Mouse (Mus musculus): ENCODE measurements around the gene Gna13.

Gna13 gene

DNA sequence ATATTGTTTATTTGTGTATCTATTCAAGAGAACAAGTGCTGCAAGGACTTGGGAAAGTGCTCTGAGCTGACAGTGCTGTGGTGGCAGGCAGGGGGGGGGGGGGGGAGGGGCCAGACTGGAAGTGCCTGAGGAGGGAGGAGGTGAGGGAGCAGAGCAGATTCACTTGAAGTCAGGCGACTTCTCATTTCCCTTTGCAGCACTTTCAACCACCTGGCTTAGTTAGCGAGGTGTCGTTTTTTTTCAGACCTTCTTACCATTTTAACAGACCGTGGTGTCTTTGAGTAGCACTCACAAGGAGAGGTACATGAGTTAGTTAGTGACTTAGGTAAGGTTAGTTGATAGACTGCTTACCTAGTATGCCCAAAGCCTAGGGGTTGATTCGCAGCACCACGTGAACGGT is 12.8 kb downstream of the Gna13 start:
- no peak for DNase-seq (ENCODE audit: low spot score in 2 of 2)

DNA sequence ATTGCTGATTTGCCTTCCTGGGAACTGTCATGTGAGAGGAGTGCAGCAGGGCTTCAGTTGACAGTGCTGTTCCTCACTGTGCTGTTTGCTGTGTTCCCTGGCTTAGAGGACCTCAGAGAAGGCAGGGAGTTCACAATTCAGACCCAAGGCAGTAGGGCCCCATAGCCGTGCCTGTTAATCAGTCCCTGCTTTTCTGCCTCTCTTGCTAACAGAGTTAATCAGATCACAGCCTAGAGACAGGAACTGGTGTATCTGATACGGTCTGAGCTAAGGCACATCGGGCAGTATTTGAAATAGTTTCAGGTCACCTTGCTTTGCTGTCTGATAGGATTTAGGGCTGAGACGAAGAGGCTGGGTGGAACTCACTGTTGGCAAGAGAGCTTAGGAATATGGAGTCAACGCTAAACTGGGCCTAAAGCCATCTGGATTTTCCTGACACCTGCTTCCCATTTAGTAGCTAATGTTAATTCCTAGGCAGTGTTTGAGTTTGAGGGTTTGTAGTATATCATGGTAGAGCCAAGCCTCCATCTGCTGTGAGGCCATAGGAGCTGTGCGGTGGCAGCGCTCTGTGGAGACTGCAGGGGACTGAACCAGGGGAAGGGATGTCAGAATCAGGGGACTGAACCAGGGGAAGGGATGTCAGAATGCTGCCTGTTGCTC is 14.0 kb downstream of the Gna13 start:
- DNase-seq (ENCODE audit: low spot score in 2 of 2), result no peak

DNA sequence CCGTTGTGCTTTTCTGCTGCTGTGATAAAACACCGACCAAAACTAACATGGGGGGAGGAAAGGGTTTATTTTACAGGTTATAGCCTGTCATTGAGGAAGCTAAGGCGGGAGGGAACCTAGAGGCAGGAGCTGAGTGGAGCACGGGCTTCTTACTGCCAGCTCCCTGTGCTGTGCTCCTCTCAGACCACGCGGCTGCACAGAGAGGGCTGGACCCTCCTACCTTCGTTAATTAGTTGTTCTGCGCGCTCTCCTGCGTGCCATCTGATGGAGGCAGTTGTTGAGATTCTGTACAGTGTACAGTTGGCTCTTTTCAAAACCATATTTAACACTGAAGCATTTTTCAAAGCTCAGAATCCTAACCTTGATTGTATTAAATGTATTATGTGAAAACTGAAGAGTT is 14.8 kb downstream of the Gna13 start:
- no peak for DNase-seq (ENCODE audit: low spot score in 2 of 2)

DNA sequence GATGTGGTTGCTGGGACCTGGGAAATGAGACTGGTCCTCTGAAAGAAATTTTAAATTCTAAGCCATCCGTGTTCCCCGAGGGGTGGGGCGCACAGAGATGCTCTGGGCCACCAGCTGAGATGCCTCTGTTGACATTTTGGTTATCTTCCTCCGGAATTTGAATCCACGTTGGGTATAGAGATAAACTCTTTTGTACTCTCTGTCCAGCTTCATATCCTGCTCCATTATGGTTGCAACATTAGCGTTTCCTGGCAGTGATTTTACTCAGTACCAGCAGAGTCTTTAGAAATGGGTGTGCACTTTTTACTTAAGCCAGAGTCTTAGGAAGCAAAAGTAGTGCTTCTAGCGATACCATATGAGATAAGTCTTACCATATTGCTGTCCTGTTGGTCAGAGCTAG is 15.4 kb downstream of the Gna13 start:
- no peak for DNase-seq (ENCODE audit: low spot score in 2 of 2)

DNA sequence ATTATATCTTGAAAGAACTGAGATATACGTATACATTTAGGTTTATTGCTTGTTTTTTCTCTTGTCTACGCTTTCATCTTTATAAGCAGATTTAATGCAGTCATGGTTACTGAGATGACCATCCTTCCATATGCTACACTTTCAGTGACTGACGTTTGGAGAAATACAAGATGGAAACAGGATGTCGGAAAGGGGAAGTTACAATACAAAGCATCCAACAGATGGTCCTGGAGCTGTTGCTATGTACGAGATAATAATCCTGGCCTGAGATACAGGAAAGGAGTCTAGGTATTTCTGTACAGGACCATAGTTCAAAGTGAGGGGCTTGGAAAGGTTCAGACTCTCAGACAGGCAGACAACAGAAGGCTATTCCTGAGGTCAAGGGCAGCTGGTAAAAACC is 18.0 kb downstream of the Gna13 start:
- DNase-seq (ENCODE audit: low spot score in 2 of 2), result no peak

DNA sequence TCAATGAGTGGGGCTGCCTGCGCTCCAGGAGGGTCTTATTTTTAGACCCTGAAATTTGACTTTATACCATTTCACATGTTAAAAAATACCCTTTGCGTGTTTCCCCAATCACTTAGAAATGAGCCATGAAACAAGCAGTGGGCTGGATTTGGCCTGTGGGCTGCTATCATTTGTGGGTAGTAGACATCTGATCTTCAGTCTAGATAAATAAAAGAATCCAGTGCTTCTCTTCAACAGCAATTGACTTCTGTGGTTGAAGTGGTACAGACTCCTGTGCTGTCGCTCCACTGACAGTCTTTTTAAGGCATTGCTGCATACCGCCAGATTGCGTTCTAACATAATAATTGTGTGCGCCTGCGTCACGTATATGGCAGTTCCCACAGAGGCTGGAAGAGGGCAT is 22.7 kb downstream of the Gna13 start:
- DNase-seq (ENCODE audit: low spot score in 2 of 2), result no peak

DNA sequence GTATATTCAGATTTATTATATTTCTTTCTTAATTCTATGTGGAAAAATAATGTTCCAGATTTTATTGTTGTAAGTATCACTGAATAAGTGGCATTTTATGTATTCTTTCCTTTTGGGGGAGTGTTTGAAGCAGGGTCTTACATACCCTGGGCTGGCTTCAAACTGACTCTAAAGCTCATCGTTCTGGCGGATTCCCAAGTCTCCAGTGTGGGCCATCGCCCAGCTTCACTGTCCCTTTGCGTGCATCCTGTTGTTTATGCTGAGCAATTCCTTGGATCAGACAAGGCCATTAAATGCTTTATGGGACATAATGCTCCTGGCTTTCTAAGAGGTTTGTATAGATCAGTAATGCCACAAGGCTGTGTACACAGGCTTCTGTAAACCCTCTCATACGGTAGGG is 26.4 kb downstream of the Gna13 start:
- DNase-seq (ENCODE audit: low spot score in 2 of 2), result no peak

DNA sequence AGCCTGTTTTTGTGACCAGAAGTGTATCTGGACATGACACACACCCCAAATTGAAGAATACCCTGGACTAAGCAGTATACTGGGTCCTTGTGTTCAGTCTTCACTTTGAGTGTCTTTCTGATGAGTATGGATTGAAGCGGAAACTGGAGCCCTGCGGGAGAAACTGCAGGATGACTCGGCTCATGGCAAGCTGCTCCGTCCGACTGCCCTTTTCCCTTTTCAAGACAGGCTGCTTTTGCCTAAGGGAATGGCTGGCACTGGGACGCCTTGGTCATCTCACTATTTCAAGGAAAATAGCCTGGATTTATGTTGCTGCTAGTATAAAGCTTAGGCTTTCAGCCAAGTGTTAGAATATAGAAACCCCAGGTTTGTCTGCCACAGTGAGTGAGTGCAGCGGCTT is 28.6 kb downstream of the Gna13 start:
- DNase-seq (ENCODE audit: low spot score in 2 of 2), result no peak

DNA sequence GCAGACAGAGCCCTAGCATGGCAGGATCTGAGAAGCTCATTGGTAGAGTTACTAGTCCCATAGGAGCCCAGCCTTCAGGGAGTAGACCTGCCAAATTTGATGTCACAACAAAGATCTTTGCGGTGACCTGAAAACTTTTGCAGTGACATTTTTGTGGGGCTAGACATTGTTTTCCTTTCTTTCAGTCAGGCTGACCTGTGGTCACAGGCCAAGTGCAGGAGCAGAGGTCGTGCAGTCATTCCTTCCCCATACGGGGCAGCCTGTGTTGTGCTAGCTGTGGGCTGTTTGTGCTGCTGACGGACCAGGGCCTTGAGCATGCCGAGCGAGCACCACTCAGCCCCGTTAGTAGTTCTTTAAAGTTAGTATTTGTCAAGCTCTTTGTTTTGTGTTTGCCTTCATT is 29.1 kb downstream of the Gna13 start:
- no peak for DNase-seq (ENCODE audit: low spot score in 2 of 2)

DNA sequence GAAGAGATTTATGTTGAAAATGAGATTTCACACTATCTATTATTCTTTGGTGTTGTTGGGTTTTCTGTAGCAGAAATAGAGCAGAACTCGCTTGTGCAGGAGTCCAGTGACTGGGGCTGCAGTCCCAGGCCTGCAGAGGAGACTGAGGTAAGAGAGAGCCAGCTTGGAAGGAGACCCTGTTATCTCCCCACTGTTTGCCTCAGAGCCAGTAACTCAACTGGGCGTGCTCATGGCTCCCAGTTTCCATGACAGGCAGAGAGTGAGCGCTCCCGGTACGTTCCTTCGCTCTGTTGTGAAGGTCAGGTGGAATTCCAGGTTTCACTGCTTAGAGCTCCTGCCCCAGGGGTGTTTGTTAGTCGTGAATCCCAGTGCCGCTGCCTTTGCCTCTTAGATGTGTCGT is 30.0 kb downstream of the Gna13 start:
- no peak for DNase-seq (ENCODE audit: low spot score in 2 of 2)

DNA sequence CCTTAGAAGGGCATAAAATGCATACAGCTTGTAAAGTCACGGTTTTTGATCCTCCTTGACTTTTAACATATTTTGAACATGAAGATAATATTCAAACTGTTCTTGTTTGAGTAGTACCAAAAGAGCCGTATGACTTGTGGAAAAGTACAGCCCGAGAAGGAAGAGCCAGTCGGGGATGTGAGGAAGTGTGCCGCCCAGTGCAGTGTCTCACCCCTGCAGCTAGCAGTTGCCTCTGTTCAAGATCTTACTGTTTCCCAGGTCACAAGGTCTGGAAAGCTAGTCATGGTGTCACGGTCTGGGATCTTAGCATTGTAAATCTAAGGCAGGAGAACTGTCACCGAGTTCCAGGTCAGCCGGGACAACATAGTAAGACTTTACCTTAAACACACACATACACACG is 32.1 kb downstream of the Gna13 start:
- DNase-seq (ENCODE audit: low spot score in 2 of 2), result no peak

DNA sequence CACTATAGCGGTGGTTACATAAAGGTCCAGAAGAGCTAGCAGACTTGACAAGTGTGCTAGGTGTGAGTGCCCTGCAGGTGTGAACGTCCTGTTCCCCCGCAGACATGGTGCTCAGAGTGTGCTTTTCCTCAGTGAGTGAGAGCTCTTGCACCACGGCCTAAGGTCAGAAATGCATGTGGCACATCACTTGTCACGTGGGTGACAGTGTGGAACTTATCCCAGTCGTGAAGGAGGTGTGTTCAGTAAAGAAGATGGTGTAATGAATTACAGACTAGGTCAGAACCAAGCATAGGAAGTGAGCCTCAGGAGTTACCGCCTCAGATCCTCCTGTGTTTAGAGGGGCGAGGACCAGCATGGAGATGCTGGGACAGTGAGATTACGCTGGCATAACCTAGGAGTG is 32.7 kb downstream of the Gna13 start:
- no peak for DNase-seq (ENCODE audit: low spot score in 2 of 2)

DNA sequence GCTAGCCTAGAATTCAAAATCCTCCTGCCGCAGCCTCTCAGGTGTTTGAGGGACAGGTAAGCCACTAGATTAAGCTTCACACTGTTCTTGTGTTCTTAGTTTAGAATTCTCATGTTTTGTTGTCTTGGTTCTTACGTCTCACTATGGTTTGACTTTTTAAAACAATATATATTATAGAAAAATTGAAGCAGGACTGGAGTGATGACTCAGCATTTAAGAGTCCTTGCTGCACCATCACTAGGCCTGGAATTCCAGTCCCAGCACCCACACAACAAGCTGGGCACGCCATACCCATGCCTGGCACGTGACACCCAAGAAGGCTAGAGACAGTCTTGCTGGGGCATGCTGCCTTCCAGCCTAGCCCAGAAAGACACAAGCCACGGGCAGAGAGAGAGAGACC is 43.8 kb downstream of the Gna13 start:
- no peak for DNase-seq (ENCODE audit: low spot score in 2 of 2)

DNA sequence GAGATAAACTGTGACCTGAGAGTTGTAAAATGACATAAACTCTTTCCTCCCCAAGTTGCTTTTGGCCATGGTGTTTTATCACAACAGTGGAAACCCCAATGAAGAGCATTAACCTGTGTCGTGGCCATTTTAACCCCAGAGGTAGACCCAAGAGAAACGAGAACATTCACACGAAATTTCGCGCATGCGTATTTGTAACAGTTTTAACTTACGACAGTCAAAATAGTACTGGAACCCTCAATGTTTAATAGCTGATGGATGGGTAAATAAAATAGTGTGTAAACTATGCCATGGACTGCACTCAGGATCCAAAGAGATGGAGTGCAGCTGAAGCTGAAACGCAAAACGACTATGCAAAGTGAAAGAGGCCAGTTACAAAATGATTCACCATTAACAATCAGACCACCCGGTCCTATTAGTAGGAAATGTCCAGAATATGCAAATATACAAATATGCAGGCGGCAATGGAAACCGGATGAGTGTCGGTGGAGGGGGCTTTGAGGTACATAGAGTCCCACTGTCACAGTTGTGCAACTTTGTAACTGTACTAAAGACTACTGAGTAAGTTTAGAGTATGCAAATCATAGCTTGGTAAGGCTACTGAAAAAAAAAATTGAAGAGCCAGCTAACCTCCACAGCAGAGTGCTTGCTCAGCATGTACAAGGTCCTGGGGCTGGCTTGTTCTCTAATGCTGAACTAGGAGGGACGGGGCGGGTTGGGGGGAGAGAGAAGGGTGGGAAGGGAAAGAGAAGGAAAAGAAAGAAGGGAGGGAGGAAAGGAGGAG is 47.8 kb downstream of the Gna13 start:
- DNase-seq (ENCODE audit: low spot score in 2 of 2), result no peak

DNA sequence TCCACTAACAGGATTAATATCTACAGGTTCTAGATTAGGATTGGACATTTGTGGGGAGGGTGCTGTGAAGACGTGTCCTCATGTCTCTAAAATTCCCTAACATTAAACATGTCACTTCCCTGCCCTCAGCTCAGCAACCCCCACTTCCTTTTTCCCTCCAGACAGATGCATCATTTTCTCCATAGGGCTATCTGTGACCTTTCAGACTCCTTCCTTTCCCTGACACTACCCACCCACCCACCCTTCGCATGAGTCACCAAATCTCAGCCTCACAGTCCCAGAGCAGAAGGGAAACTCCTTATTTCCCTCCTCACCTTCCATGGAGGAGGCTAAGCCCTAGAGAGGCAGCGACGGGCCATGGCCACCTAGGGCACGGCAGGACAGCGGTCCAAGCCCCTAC is 51.0 kb downstream of the Gna13 start, which contains the start of gene 9930022D16Rik:
Gene 9930022D16Rik, plus strand, starts transcription at position 301 of the 400 bp plus-strand sequence.
- DNase-seq (ENCODE audit: low spot score in 2 of 2), result no peak

DNA sequence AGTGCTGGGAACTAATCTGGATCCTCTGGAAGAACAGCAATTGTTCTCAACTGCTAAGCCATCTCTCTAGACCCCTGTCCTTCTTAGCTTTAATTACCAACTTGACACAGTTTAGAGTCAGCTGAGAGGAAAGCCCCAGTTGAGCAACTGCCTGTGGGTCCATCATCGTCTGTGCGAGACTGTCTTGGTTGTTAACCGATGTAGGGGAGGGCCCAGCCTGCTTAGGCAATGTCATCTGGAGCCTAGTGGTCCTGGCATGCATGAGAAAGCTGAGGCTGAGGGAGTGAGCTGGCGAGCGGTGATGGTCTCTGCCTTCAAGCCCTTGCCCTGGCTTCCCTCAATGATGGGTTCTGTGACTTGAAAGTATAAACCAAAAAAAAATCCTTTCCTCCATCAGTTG is 52.2 kb downstream of the Gna13 start:
- DNase-seq (ENCODE audit: low spot score in 2 of 2), result no peak

DNA sequence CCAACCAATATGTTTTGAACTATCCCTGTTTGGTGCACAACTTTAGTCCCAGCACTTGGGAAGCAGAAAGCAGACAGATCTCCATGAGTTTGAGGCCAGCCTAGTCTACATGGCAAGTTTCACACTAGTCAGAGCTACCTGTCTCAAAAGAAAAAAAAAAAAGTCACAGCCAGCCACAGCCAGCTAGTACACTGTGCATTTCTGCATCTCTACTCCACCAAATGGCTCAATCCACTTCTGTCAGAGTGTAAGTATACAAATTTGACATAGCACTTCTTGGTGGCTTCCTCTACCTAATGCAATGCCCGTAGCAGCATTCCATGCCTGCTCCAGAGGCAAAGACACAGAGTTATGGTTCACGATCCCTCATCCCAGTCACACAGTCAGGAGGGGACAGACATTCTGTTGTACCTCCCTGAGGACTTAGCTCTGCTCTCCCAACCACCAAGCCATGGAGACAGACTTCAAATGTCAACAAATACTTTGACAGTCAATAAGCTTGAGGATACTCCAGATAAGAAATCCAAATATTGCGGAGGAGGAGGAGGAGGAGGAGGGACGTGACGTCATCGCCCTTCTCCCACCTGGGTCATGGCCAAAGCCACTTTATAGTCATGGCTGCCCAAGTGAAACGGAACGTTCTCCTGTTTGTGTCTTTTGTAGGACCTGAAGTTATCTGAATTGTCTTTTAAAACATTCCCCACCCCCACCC is 54.2 kb downstream of the Gna13 start:
- DNase-seq (ENCODE audit: low spot score in 2 of 2), result no peak

DNA sequence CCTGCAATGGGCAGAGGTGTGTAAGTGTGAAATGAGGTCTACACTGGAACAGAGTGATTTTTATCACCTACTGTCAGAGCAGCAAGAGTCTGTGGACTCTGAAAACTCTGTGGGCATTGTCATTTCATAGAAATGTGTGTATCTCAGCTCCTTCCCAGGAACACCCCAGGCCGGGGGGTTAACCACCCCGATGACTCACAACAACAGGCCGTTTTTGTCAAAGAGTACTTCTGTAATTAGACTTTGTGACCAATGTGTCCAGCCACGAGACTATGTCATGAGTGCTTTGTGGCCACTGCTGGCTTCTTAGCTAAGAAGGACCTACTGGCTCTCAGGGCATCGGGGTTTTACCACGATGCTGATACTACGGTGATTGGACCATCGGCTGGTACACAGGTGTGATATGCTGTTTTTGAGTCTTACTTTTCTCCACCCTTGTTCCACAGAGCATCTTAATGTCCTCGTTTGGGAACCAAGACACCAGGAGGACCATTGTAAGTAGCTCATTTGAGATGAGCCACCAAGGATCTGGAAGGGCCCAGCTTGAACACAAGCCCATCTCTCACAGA is 54.9 kb downstream of the Gna13 start:
- no peak for DNase-seq (ENCODE audit: low spot score in 2 of 2)

DNA sequence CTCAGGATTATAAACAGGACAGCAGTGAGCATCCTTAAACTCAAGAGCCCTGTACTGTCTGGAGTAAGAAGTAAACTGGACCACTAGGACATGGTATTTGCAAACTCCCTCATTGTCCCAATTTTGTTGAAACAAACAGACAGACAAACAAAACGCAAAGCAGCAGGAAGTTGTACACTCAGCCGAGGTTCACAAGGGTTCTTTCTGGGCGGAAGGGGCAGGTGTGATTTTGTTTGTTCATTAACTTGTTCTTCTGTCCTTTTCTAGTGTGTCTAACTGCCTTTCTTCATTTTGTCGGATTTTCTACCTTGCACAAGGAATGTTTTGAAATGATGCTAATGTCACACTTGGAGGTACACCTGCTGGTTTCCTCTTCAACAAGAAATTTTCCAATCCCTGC is 56.8 kb downstream of the Gna13 start:
- DNase-seq (ENCODE audit: low spot score in 2 of 2), result no peak

DNA sequence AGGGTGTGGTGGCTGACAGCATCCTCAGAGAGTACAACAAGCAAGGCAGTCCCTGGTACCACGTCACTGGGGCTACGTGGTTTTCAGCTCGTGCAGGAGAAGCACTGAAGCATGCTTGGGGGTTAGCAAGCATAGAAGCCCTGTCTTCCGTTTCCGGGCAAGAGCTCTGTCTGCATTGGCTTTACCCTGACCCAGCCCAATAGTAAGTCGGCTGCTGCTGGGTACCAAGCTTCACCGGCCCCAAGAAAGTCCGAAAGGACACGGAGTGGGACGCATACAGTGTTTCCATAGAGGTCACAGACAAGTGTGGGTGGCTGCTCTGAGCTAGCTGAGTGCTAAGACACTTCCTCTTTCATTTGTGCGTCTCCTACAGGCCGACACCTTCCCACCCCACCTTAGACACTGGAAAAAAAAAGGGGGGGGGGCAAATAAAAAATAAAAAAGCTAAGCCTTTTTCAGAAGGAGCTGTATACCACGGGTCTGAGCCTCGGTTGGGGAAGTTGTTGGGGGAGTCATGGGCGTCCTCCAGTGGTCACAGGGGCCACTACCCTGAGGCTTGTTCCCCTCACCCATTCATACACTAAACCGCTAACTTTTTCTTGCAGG is 57.4 kb downstream of the Gna13 start:
- DNase-seq (ENCODE audit: low spot score in 2 of 2), result no peak

DNA sequence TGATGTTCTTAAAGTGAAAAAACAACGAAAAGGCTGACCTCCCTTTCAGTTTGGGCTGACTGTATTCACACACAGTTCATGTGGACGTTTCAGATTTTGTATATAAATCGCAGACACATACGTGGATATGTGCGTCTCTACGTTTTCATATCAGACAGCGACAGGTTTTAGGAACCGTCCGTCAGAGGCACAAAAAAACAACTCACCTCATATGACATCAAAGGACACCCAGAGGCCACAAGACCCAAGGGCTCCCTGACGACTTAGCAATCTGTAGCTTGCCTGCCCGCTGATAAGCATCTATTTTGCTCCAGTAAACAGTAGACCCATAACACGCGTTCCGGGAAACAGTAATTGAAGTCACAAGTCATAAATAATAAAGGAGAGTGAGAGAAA is 57.9 kb downstream of the Gna13 start:
- DNase-seq (ENCODE audit: low spot score in 2 of 2), result no peak

DNA sequence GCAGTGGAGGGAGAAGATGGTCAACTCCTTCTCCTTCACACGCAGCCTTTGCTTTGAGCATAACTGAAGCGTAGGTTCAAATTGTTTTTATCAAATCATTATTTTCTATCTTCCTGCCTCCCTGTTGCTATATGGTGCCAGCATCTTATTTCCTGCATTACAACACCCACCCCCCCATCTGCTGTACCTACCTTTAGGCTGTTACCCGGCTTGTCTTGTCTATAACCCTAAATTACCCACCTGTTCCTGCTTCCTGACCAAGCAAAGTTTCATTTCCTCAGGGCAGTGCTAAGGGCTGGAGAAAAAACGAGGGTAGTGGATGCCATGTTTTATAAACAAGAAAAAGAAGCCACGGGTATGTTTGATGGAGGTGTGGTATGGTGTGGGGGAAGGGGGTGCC is 58.6 kb downstream of the Gna13 start:
- DNase-seq (ENCODE audit: low spot score in 2 of 2), result no peak

All from left cerebral cortex, adult 9 months (tissue).